Mouse (Mus musculus) lung, postnatal 0 days (tissue): ENCODE measurements around the gene E030030I06Rik. TPM values are rescaled to one million over a fixed set of nuclear protein-coding genes. Genes with fewer than 3 reads are reported as not detected.
"Not testable (repeated sequence)": the region's sequence is repeated elsewhere in the genome, so short reads cannot be mapped to it uniquely, and the experiment has no call there.

ENCODE experiments used
- ATAC-seq: fragments of 200-750 bp; cut with Nextera tagmentation; 2 replicates; pipeline ENCODE4 v1.8.0; 2017; ENCODE audit warnings: moderate library complexity
- DNase-seq: peaks from one replicate; pipeline ENCODE4 v3.0.0-alpha.2; 2016; ENCODE audit warnings: low spot score
- H3K27ac ChIP-seq: fragments of 300-500 bp; sonication (generic); 2 replicates; pipeline ENCODE4 v1.5.1; 2014; ENCODE audit warnings: antibody characterized with exemption, mild to moderate bottlenecking, low read length, mixed read lengths
- H3K27me3 ChIP-seq: fragments of 300-500 bp; sonication (generic); replicated peaks from 2 replicates; pipeline ENCODE4 v1.6.1; 2014; ENCODE audit warnings: low read length, mixed read lengths; ENCODE audit not compliant: insufficient read depth
- H3K36me3 ChIP-seq: fragments of 300-500 bp; sonication (generic); 2 replicates; pipeline ENCODE4 v1.6.1; 2014; ENCODE audit warnings: low read length, mixed read lengths; ENCODE audit not compliant: insufficient read depth
- H3K4me1 ChIP-seq: fragments of 300-500 bp; sonication (generic); 2 replicates; pipeline ENCODE4 v1.6.1; 2014; ENCODE audit warnings: antibody characterized with exemption, low read depth, low read length, mixed read lengths; ENCODE audit not compliant: insufficient read depth
- H3K4me2 ChIP-seq: fragments of 300-500 bp; sonication (generic); replicated peaks from 2 replicates; pipeline ENCODE4 v1.6.1; 2014; ENCODE audit warnings: low read depth, mild to moderate bottlenecking, low read length, moderate library complexity, mixed read lengths
- H3K4me3 ChIP-seq: fragments of 300-500 bp; sonication (generic); 2 replicates; pipeline ENCODE4 v1.5.1; 2014; ENCODE audit warnings: low read depth, low read length
- H3K9ac ChIP-seq: fragments of 300-500 bp; sonication (generic); replicated peaks from 2 replicates; pipeline ENCODE4 v1.6.1; 2014; ENCODE audit warnings: low read depth, mild to moderate bottlenecking
- H3K9me3 ChIP-seq: fragments of 300-500 bp; sonication (generic); 2 replicates; pipeline ENCODE4 v1.6.1; 2016; ENCODE audit warnings: low read length, mixed read lengths
- CTCF ChIP-seq: IDR thresholded peaks from 2 replicates; pipeline ENCODE4 v1.5.1; 2016; ENCODE audit warnings: antibody characterized with exemption, mild to moderate bottlenecking
- EP300 ChIP-seq: IDR thresholded peaks from 2 replicates; pipeline ENCODE4 v1.6.1; 2016; ENCODE audit warnings: antibody characterized with exemption, mild to moderate bottlenecking, control low read depth
- WGBS: fragments of 180-500 bp; shearing (Covaris S2); extraction: QIAGEN DNeasy Blood & Tissue Kit; methylation state at CpG from one replicate; pipeline ENCODE4 v1.1.7; 2014; 5-methylcytosine and 5-hydroxymethylcytosine counted together
- polyA plus RNA-seq: library from polyadenylated mRNA; unstranded; fragments of >200 nt; fragmentation: Nextera tagmentation; extraction: Ambion mirVana; gene quantifications from 2 replicates; pipeline ENCODE4 v1.2.1, GENCODE M21; 2015

E030030I06Rik gene
- polyA plus RNA-seq, 1 experiment from 2014 or later: 20.9 TPM

GRCm38 (mm10) chr10:22072739-22073138 lies 76.3 kb downstream of the E030030I06Rik start:
- 51% methylated on average over 2 of the region's 2 CpGs for WGBS
- Histone ChIP-seq H3K9me3 (no peaks in the 10 kb centered on the region), H3K27ac (no peak overlapping the region), H3K4me1 (no peaks in the 10 kb centered on the region), H3K36me3 (no peaks in the 10 kb centered on the region), H3K4me2 (no peak overlapping the region), H3K9ac (no peak overlapping the region), H3K27me3 (no peaks in the 10 kb centered on the region), H3K4me3 (no peak overlapping the region)
- TF ChIP-seq CTCF (no peak; the same call in 1 of the 2 replicates), EP300 (no peak)
- DNase-seq (no peak), ATAC-seq (no peak)

GRCm38 (mm10) chr10:22070576-22070975 lies 78.5 kb downstream of the E030030I06Rik start:
- Histone ChIP-seq H3K9me3 (no peaks in the 10 kb centered on the region), H3K4me1 (no peaks in the 10 kb centered on the region), H3K9ac (no peak overlapping the region), H3K4me2 (no peak overlapping the region), H3K4me3 (no peak overlapping the region), H3K36me3 (no peaks in the 10 kb centered on the region), H3K27ac (no peak overlapping the region), H3K27me3 (no peaks in the 10 kb centered on the region)
- DNase-seq: peak; percentile 19
- TF ChIP-seq EP300 (no peak), CTCF (no peak)
- 33% methylated on average over 4 of the region's 4 CpGs for WGBS
- no peak for ATAC-seq

GRCm38 (mm10) chr10:22070168-22070567 lies 78.9 kb downstream of the E030030I06Rik start:
- H3K4me3 ChIP-seq: no peak overlapping the region
- no peaks in the 10 kb centered on the region for H3K36me3 ChIP-seq
- H3K9ac ChIP-seq: no peak overlapping the region
- H3K27me3 ChIP-seq: no peaks in the 10 kb centered on the region
- no peak for ATAC-seq
- no peaks in the 10 kb centered on the region for H3K4me1 ChIP-seq
- no peaks in the 10 kb centered on the region for H3K9me3 ChIP-seq
- TF ChIP-seq CTCF (no peak), EP300 (no peak)
- 81% methylated on average over 2 of the region's 2 CpGs for WGBS
- no peak overlapping the region for H3K4me2 ChIP-seq
- no peak for DNase-seq
- no peak overlapping the region for H3K27ac ChIP-seq

- H3K27ac ChIP-seq, DNase-seq, H3K9me3 ChIP-seq, H3K4me2 ChIP-seq, H3K27me3 ChIP-seq, H3K4me1 ChIP-seq, H3K4me3 ChIP-seq, ATAC-seq, H3K9ac ChIP-seq, H3K36me3 ChIP-seq: not testable (repeated sequence)
- 89% methylated on average over 7 of the region's 7 CpGs for WGBS
Observed at GRCm38 (mm10) chr10:22067979-22068378, 81.1 kb downstream of the E030030I06Rik start, which contains the start of gene 4930444G20Rik. 4930444G20Rik (minus strand) TSS chr10:22068079.

Other genes with a start within 250 kb of the E030030I06Rik start
- not detected in 2 replicates for gene 4930444G20Rik, start 81.2 kb downstream of the E030030I06Rik start, polyA plus RNA-seq
- gene Raet1e, start 9.3 kb upstream of the E030030I06Rik start, polyA plus RNA-seq: 4.6 and 5.1 TPM in 2 replicates
- gene H60b, start 9.3 kb upstream of the E030030I06Rik start, polyA plus RNA-seq: 0.19 and 0.25 TPM in 2 replicates
- 0.51 and 1.3 TPM in 2 replicates for gene Raet1d, start 211.3 kb upstream of the E030030I06Rik start, polyA plus RNA-seq